Mouse (Mus musculus) olfactory bulb, adult 2 months (tissue): Measurements from ENCODE around the gene Hoxd9. TPM values are rescaled to one million over a fixed set of nuclear protein-coding genes. Genes with fewer than 3 reads are reported as not detected.

Source experiments
- H3K27ac ChIP-seq: fragments of 200-500 bp; 2 replicates; pipeline ENCODE4 v1.5.1; 2012; ENCODE audit warnings: low read depth, low read length; ENCODE audit not compliant: insufficient read depth
- H3K4me1 ChIP-seq: fragments of 200-500 bp; 2 replicates; pipeline ENCODE4 v1.6.1; 2012; ENCODE audit warnings: low read length; ENCODE audit not compliant: control insufficient read depth, insufficient read depth
- H3K4me3 ChIP-seq: fragments of 200-500 bp; 2 replicates; pipeline ENCODE4 v1.5.1; 2012; ENCODE audit warnings: mild to moderate bottlenecking, low read depth, low read length, moderate library complexity; ENCODE audit not compliant: insufficient read depth
- CTCF ChIP-seq: fragments of 200-500 bp; IDR thresholded peaks from 2 replicates; pipeline ENCODE4 v1.5.1; 2012; ENCODE audit warnings: low read depth, mild to moderate bottlenecking, low read length, moderate library complexity; ENCODE audit not compliant: insufficient read depth
- POLR2A ChIP-seq: fragments of 200-500 bp; IDR thresholded peaks from 2 replicates; pipeline ENCODE4 v1.6.1; 2012; ENCODE audit warnings: mild to moderate bottlenecking, low read depth, low read length, moderate library complexity; ENCODE audit not compliant: insufficient read depth
- WGBS: fragments of 180-500 bp; shearing (Covaris S2); methylation state at CpG from one replicate; pipeline ENCODE4 v1.1.7; 2018; 5-methylcytosine and 5-hydroxymethylcytosine counted together
- polyA plus RNA-seq: library from polyadenylated mRNA; stranded (reverse); fragments of >200 nt; gene quantifications from 2 replicates; pipeline ENCODE4 v1.2.4, GENCODE M21; 2012; ENCODE audit warnings: low replicate concordance; ENCODE audit not compliant: missing spikeins, insufficient read depth, insufficient read length

The Hoxd9 gene
- polyA plus RNA-seq, 1 experiment: not detected

- no peaks in the 10 kb centered on the region for H3K4me1 ChIP-seq
- TF ChIP-seq CTCF (no peak), POLR2A (no peak)
- no peak overlapping the region for H3K4me3 ChIP-seq
- no peak overlapping the region for H3K27ac ChIP-seq
- WGBS: 2% methylated on average over 78 of the region's 78 CpGs
Measured at GRCm38 (mm10) chr2:74681594-74682531, 15.7 kb upstream of the Hoxd9 start.

- TF ChIP-seq CTCF (no peak), POLR2A (no peak)
- H3K4me1 ChIP-seq: no peaks in the 10 kb centered on the region
- no peak overlapping the region for H3K27ac ChIP-seq
- 2% methylated on average over 51 of the region's 51 CpGs for WGBS
- no peak overlapping the region for H3K4me3 ChIP-seq
Measured at GRCm38 (mm10) chr2:74682796-74683195, 14.7 kb upstream of the Hoxd9 start.

- no peaks in the 10 kb centered on the region for H3K4me1 ChIP-seq
- 3% methylated on average over 18 of the region's 18 CpGs for WGBS
- TF ChIP-seq POLR2A (no peak), CTCF (no peak)
- H3K27ac ChIP-seq: no peak overlapping the region
- no peak overlapping the region for H3K4me3 ChIP-seq
Measured at GRCm38 (mm10) chr2:74683471-74683951, 14.0 kb upstream of the Hoxd9 start.

- 5% methylated on average over 12 of the region's 12 CpGs for WGBS
- H3K4me3 ChIP-seq: no peak overlapping the region
Measured at GRCm38 (mm10) chr2:74684106-74684505, 13.4 kb upstream of the Hoxd9 start.

GRCm38 (mm10) chr2:74685059-74685603 lies 12.4 kb upstream of the Hoxd9 start:
- Histone ChIP-seq H3K27ac (no peak overlapping the region), H3K4me3 (no peak overlapping the region), H3K4me1 (no peaks in the 10 kb centered on the region)
- WGBS: 10% methylated on average over 4 of the region's 4 CpGs
- no peak for TF ChIP-seq POLR2A
- no peak for TF ChIP-seq CTCF

More at GRCm38 (mm10) chr2:74684106-74684505, 13.4 kb upstream of the Hoxd9 start:
- H3K4me1 ChIP-seq: no peaks in the 10 kb centered on the region
- no peak overlapping the region for H3K27ac ChIP-seq
- TF ChIP-seq POLR2A (no peak), CTCF (no peak)

- Histone ChIP-seq H3K4me3 (no peak overlapping the region), H3K27ac (no peak overlapping the region), H3K4me1 (no peaks in the 10 kb centered on the region)
- 8% methylated on average over 17 of the region's 17 CpGs for WGBS
- TF ChIP-seq POLR2A: no peak
- TF ChIP-seq CTCF: no peak
Measured at GRCm38 (mm10) chr2:74686301-74686987, 11.1 kb upstream of the Hoxd9 start.

- no peak overlapping the region for H3K27ac ChIP-seq
- H3K4me3 ChIP-seq: no peak overlapping the region
- WGBS: 3% methylated on average over 27 of the region's 27 CpGs
- H3K4me1 ChIP-seq: no peaks in the 10 kb centered on the region
- no peak for TF ChIP-seq CTCF
- no peak for TF ChIP-seq POLR2A
Measured at GRCm38 (mm10) chr2:74686988-74687697, 10.4 kb upstream of the Hoxd9 start.
